Mouse (Mus musculus) lung, embryonic 14.5 days (tissue): ENCODE data around the gene Gabrr3. TPM values are rescaled to one million over a fixed set of nuclear protein-coding genes. Genes with fewer than 3 reads are reported as not detected.

Experiments
- ATAC-seq: fragments of 200-750 bp; cut with Nextera tagmentation; 2 replicates; pipeline ENCODE4 v1.8.0; 2017; ENCODE audit warnings: mild to moderate bottlenecking, moderate TSS enrichment, moderate library complexity; ENCODE audit not compliant: insufficient read depth
- DNase-seq: peaks from one replicate; pipeline ENCODE4 v3.0.0-alpha.2; 2015
- H3K27ac ChIP-seq: fragments of 300-500 bp; sonication (generic); 2 replicates; pipeline ENCODE4 v1.5.1; 2014; ENCODE audit warnings: low read depth, mild to moderate bottlenecking, moderate library complexity
- H3K27me3 ChIP-seq: fragments of 300-500 bp; sonication (generic); 2 replicates; pipeline ENCODE4 v1.6.1; 2014; ENCODE audit warnings: low read length, control low read depth; ENCODE audit not compliant: insufficient read depth
- H3K36me3 ChIP-seq: fragments of 300-500 bp; sonication (generic); 2 replicates; pipeline ENCODE4 v1.6.1; 2014; ENCODE audit warnings: control low read depth; ENCODE audit not compliant: insufficient read depth
- H3K4me1 ChIP-seq: fragments of 300-500 bp; sonication (generic); 2 replicates; pipeline ENCODE4 v1.6.1; 2014; ENCODE audit warnings: antibody characterized with exemption, control low read depth; ENCODE audit not compliant: insufficient read depth
- H3K4me2 ChIP-seq: fragments of 300-500 bp; sonication (generic); 2 replicates; pipeline ENCODE4 v1.6.1; 2014; ENCODE audit warnings: mild to moderate bottlenecking
- H3K4me3 ChIP-seq: fragments of 300-500 bp; sonication (generic); 2 replicates; pipeline ENCODE4 v1.5.1; 2014; ENCODE audit warnings: low read depth, low read length
- H3K9ac ChIP-seq: fragments of 300-500 bp; sonication (generic); 2 replicates; pipeline ENCODE4 v1.6.1; 2014
- H3K9me3 ChIP-seq: fragments of 300-500 bp; sonication (generic); 2 replicates; pipeline ENCODE4 v1.6.1; 2016; ENCODE audit warnings: low read depth, low read length, control low read depth
- CTCF ChIP-seq: IDR thresholded peaks from 2 replicates; pipeline ENCODE4 v1.5.1; 2016; ENCODE audit warnings: antibody characterized with exemption, low read depth
- WGBS: fragments of 180-500 bp; shearing (Covaris S2); extraction: QIAGEN DNeasy Blood & Tissue Kit; methylation state at CpG from one replicate; pipeline ENCODE4 v1.1.7; 2014; 5-methylcytosine and 5-hydroxymethylcytosine counted together
- polyA plus RNA-seq: library from polyadenylated mRNA; unstranded; fragments of >200 nt; fragmentation: Nextera tagmentation; extraction: Ambion mirVana; gene quantifications from 2 replicates; pipeline ENCODE4 v1.2.1, GENCODE M21; 2014

Gene Gabrr3
- polyA plus RNA-seq: not detected in 2 replicates

DNA sequence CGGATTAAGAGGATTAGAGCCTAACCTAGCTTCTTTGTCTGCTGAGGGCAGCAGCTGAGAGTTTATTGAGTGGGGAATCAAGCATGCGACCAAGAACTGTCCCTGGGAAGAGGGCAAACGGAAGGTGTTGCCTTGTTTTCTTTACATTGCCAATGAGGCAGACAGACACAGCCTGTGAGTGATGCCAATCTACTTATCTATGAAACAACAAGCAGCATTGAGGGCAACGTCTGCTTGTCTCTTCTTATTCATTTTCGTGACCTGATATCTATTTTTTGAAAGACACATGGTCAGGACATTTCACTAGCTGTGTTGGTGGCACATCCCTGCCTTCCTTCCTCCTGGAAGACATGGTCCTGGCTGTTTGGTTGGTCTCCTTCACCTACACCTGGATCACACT lies at the start of gene Gabrr3:
Gene Gabrr3, plus strand, starts transcription at position 301 of the 400 bp plus-strand sequence.
- H3K36me3 ChIP-seq: no peaks in the 10 kb centered on the region
- H3K4me3 ChIP-seq: no peak within 1 kb of the TSS
- no peak within 1 kb of the TSS for H3K27ac ChIP-seq
- no peaks in the 10 kb centered on the region for H3K27me3 ChIP-seq
- H3K4me2 ChIP-seq: no peak within 1 kb of the TSS
- no peak for TF ChIP-seq CTCF
- DNase-seq (no peak), ATAC-seq (no peak)
- H3K4me1 ChIP-seq: no peaks in the 10 kb centered on the region
- H3K9me3 ChIP-seq: no peaks in the 10 kb centered on the region
- no peak within 1 kb of the TSS for H3K9ac ChIP-seq
- 68% methylated on average over 5 of the region's 5 CpGs for WGBS

DNA sequence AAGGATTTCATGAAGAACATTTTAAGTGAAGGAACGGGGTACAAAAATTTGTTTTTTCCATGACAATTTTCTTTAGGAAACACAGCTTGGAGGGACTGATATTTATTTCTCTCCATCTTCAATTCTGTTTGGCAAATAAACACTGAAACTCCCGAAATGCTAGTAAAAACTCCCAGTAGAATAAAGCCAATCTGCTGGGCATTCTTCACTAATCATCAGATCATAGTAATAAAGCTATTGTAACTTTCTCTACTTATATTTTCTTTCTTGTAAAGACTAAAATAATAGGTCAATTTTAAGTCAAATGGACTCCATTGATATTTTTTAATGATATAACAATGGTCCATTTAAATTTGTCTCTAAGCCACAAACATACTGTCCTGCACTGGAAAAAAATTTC lies 43.2 kb upstream of the Gabrr3 start, which contains the start of gene Olfr209:
Gene Olfr209, minus strand, starts transcription at position 101 of the 400 bp plus-strand sequence.
- H3K4me3 ChIP-seq: no peak within 1 kb of the TSS
- no peak within 1 kb of the TSS for H3K4me2 ChIP-seq
- TF ChIP-seq CTCF: no peak
- DNase-seq (no peak), ATAC-seq (no peak)
- no peaks in the 10 kb centered on the region for H3K27me3 ChIP-seq
- H3K27ac ChIP-seq: no peak within 1 kb of the TSS
- H3K9ac ChIP-seq: no peak within 1 kb of the TSS
- H3K36me3 ChIP-seq: no peaks in the 10 kb centered on the region
- H3K9me3 ChIP-seq: no peaks in the 10 kb centered on the region
- H3K4me1 ChIP-seq: no peaks in the 10 kb centered on the region
- 72% methylated on average over 2 of the region's 2 CpGs for WGBS

DNA sequence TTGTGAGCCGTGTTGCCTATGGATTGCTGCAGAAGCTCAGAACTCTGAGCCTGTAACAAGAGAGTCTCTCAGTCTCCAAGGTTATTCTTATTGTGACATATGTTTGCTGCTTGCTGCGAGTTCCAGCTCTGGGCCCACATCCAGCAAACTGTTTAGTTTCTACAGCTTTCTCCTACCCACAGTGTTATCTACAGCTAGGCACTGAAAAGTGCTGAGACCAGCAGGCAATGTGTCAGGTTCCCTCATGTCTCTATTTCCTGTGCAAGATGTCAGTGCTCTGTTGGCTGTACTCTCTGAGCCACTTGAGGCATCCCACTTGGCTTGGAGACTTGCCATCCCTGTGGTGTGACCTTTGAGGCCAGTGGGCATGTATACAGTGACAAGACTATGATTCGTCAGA lies 13.8 kb upstream of the Gabrr3 start:
- no peaks in the 10 kb centered on the region for H3K4me1 ChIP-seq
- DNase-seq (peak; percentile 53), ATAC-seq (peak; percentile 66; the same call in 1 of the 2 replicates)
- H3K27me3 ChIP-seq: no peaks in the 10 kb centered on the region
- no peak overlapping the region for H3K4me2 ChIP-seq
- WGBS: 47% methylated on average over 3 of the region's 3 CpGs
- TF ChIP-seq CTCF: no peak
- H3K9ac ChIP-seq: no peak overlapping the region
- no peak overlapping the region for H3K27ac ChIP-seq
- 0 out of 2 replicates have a peak, but pooled peaks cover 3% of the 10 kb centered on the region for H3K9me3 ChIP-seq
- no peaks in the 10 kb centered on the region for H3K36me3 ChIP-seq
- no peak overlapping the region for H3K4me3 ChIP-seq

- TF ChIP-seq CTCF: peak; percentile 22; the same call in 1 of the 2 replicates
- Histone ChIP-seq H3K4me3 (no peak overlapping the region), H3K4me2 (no peak overlapping the region), H3K4me1 (no peaks in the 10 kb centered on the region), H3K9ac (no peak overlapping the region), H3K36me3 (no peaks in the 10 kb centered on the region), H3K27me3 (no peaks in the 10 kb centered on the region), H3K9me3 (0 out of 2 replicates have a peak, but pooled peaks cover 3% of the 10 kb centered on the region), H3K27ac (no peak overlapping the region)
- ATAC-seq (no peak), DNase-seq (peak; percentile 27)
- 71% methylated on average over 7 of the region's 7 CpGs for WGBS
These were observed 6.0 kb upstream of the Gabrr3 start for GRCm38 (mm10) chr16:59401102-59401501.

GRCm38 (mm10) chr16:59401985-59402384 lies 5.1 kb upstream of the Gabrr3 start:
- DNase-seq: no peak
- no peak overlapping the region for H3K4me2 ChIP-seq
- no peak overlapping the region for H3K4me3 ChIP-seq
- no peak overlapping the region for H3K9ac ChIP-seq
- H3K27me3 ChIP-seq: no peaks in the 10 kb centered on the region
- no peak for ATAC-seq
- H3K27ac ChIP-seq: no peak overlapping the region
- H3K36me3 ChIP-seq: no peaks in the 10 kb centered on the region
- WGBS: 81% methylated on average over 4 of the region's 4 CpGs
- H3K4me1 ChIP-seq: no peaks in the 10 kb centered on the region
- H3K9me3 ChIP-seq: 0 out of 2 replicates have a peak, but pooled peaks cover 3% of the 10 kb centered on the region
- no peak for TF ChIP-seq CTCF

DNA sequence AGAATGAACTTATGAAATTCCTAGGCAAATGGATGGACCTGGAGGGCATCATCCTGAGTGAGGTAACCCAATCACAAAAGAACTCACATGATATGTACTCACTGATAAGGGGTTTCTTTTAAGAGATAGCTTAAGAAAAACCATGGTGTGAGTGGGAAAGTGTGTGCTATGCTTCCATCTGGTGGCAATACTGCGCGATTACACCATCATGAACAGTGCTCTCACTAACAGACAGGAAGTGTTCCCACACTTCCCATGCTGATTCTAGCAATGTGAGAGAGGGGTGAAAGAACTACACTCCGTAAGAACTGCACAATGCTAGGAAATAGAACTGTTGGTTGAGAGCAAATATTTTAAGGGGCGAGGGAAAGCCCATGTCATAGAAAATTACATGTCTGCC lies 3.4 kb upstream of the Gabrr3 start:
- no peaks in the 10 kb centered on the region for H3K9me3 ChIP-seq
- no peaks in the 10 kb centered on the region for H3K36me3 ChIP-seq
- peak; percentile 75 for DNase-seq
- H3K4me3 ChIP-seq: no peak overlapping the region
- H3K4me1 ChIP-seq: no peaks in the 10 kb centered on the region
- WGBS: 6% methylated on average over 4 of the region's 4 CpGs
- no peak overlapping the region for H3K9ac ChIP-seq
- no peak overlapping the region for H3K27ac ChIP-seq
- peak; percentile 77; the same call in 1 of the 2 replicates for ATAC-seq
- H3K4me2 ChIP-seq: no peak overlapping the region
- peak; percentile 76 for TF ChIP-seq CTCF
- no peaks in the 10 kb centered on the region for H3K27me3 ChIP-seq

DNA sequence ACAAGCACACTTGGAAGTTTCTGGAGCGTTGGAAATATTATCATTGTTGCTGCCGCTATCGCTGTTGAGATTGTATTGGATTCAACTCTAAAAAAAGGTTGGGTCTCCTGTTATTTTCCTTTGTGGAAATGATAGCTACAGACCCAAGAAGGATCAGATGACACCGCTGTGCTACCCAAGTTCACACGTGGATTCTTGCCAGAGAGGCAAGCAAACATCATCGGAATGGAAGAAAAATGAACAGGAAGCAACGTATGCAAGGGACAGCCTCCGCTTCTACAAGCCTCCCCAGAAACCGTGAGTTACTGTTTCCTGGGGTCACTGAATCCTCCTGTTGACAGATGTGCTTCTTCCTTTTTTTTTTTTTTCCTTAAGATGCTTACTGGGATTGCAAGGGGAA lies 2.3 kb upstream of the Gabrr3 start:
- Histone ChIP-seq H3K4me1 (no peaks in the 10 kb centered on the region), H3K36me3 (no peaks in the 10 kb centered on the region), H3K9ac (no peak overlapping the region), H3K27me3 (no peaks in the 10 kb centered on the region), H3K27ac (no peak overlapping the region), H3K9me3 (no peaks in the 10 kb centered on the region), H3K4me3 (no peak overlapping the region), H3K4me2 (no peak overlapping the region)
- no peak for TF ChIP-seq CTCF
- ATAC-seq (no peak), DNase-seq (no peak)
- WGBS: 52% methylated on average over 9 of the region's 9 CpGs
